Mouse (Mus musculus): ENCODE results near the gene Usp29. TPM values are rescaled to one million over a fixed set of nuclear protein-coding genes. Genes with fewer than 3 reads are reported as not detected.

Gene Usp29
- total RNA-seq (2021), result 10 to 100 TPM; 29.4 to 32.9 TPM

- peak; percentile 90 for DNase-seq
Observed at GRCm38 (mm10) chr7:6730241-6730640, at the start of gene Usp29, which contains the start of gene Peg3. Usp29 (plus strand) TSS chr7:6730578. Peg3 (minus strand) TSS chr7:6730431.

GRCm38 (mm10) chr7:6685511-6685910 is 44.9 kb upstream of the Usp29 start:
- DNase-seq, result no peak

- DNase-seq, result peak; percentile 81 to 86
Observed at GRCm38 (mm10) chr7:6696241-6697045, 33.9 kb upstream of the Usp29 start, which contains the start of gene Zim1. Zim1 (minus strand) TSS chr7:6696450.

- no peak for DNase-seq
Observed at GRCm38 (mm10) chr7:6699230-6699629, 31.1 kb upstream of the Usp29 start.

GRCm38 (mm10) chr7:6707416-6708015 is 22.9 kb upstream of the Usp29 start:
- DNase-seq, result no peak

- DNase-seq, result no peak
Observed at GRCm38 (mm10) chr7:6708451-6709180, 21.8 kb upstream of the Usp29 start.

- no peak for DNase-seq
Observed at GRCm38 (mm10) chr7:6709396-6709795, 21.0 kb upstream of the Usp29 start.

- DNase-seq, result peak; percentile 86 to 88
Observed at GRCm38 (mm10) chr7:6727351-6728121, 2.8 kb upstream of the Usp29 start.

- peak; percentile 89 to 93 for DNase-seq
Observed at GRCm38 (mm10) chr7:6728263-6728931, 2.0 kb upstream of the Usp29 start.

- peak; percentile 89 to 91 for DNase-seq
Observed at GRCm38 (mm10) chr7:6729061-6729817, 1.1 kb upstream of the Usp29 start.

GRCm38 (mm10) chr7:6730801-6731200 is 423 bp downstream of the Usp29 start:
- no peak for DNase-seq

GRCm38 (mm10) chr7:6731373-6731772 is 995 bp downstream of the Usp29 start:
- DNase-seq, result no peak

- DNase-seq, result no peak
Observed at GRCm38 (mm10) chr7:6731930-6732329, 1.6 kb downstream of the Usp29 start.

GRCm38 (mm10) chr7:6736060-6736459 is 5.7 kb downstream of the Usp29 start:
- DNase-seq, result no peak

GRCm38 (mm10) chr7:6744281-6744904 is 14.0 kb downstream of the Usp29 start:
- DNase-seq, result no peak

- peak; percentile 14 to 20 for DNase-seq
Observed at GRCm38 (mm10) chr7:6749196-6749595, 18.8 kb downstream of the Usp29 start.

GRCm38 (mm10) chr7:6753440-6753839 is 23.1 kb downstream of the Usp29 start:
- DNase-seq, result no peak

- no peak for DNase-seq
Observed at GRCm38 (mm10) chr7:6756777-6757291, 26.5 kb downstream of the Usp29 start.

GRCm38 (mm10) chr7:6759698-6760097 is 29.3 kb downstream of the Usp29 start:
- DNase-seq, result no peak

- DNase-seq, result no peak
Observed at GRCm38 (mm10) chr7:6760170-6760569, 29.8 kb downstream of the Usp29 start.
